Mouse (Mus musculus) neural tube, embryonic 11.5 days (tissue): ENCODE data around the gene Gm9112. TPM values are rescaled to one million over a fixed set of nuclear protein-coding genes. Genes with fewer than 3 reads are reported as not detected.

Experiments used
- polyA plus RNA-seq: library from polyadenylated mRNA; unstranded; fragments of >200 nt; fragmentation: Nextera tagmentation; extraction: Ambion mirVana; gene quantifications from 2 replicates; pipeline ENCODE4 v1.2.1, GENCODE M21; 2014

Gene Gm9112
- polyA plus RNA-seq, 1 experiment from 2014 or later: not detected

Other genes starting within 250 kb of the Gm9112 start
- 1.6 and 2.6 TPM in 2 replicates for gene Hdac8, start 202.3 kb downstream of the Gm9112 start, polyA plus RNA-seq
- gene Phka1, start 63.4 kb downstream of the Gm9112 start, polyA plus RNA-seq: 6.3 and 6.8 TPM in 2 replicates
- not detected in 2 replicates for gene Gm3880, start 20.7 kb downstream of the Gm9112 start, polyA plus RNA-seq
- not detected in 2 replicates for gene Dmrtc1b, start 230 bp upstream of the Gm9112 start, polyA plus RNA-seq
- gene Dmrtc1c1, start 95.3 kb upstream of the Gm9112 start, polyA plus RNA-seq: not detected in 2 replicates
- gene Dmrtc1c2, start 147.0 kb upstream of the Gm9112 start, polyA plus RNA-seq: not detected in 2 replicates
- not detected in 2 replicates for gene 1700031F05Rik, start 160.3 kb upstream of the Gm9112 start, polyA plus RNA-seq
- 0.31 and 0.81 TPM in 2 replicates for gene Dmrtc1a, start 201.1 kb upstream of the Gm9112 start, polyA plus RNA-seq
- gene 1700011M02Rik, start 201.3 kb upstream of the Gm9112 start, polyA plus RNA-seq: not detected in 2 replicates
- not detected in 2 replicates for gene 1700018G05Rik, start 220.7 kb upstream of the Gm9112 start, polyA plus RNA-seq